Comparison of ENCODE assay signal across 23 mouse cellular contexts in genomic region chr3:135817124-135817523, GRCm38 (mm10).
"Had no signal": no experiment of that assay in that cellular context is flagged by ENCODE, and none has a peak within 500 bp of the region (broad histone marks: within the 10 kb centered on the region; RNA-seq: fewer than 3 reads in every experiment).

No protein-coding gene starts in this region.

- H3K9ac ChIP-seq: heart, embryonic 13.5 days; heart, embryonic 15.5 days; hindbrain, embryonic 13.5 days; hindbrain, embryonic 15.5 days; kidney, embryonic 15.5 days; limb, embryonic 12.5 days had no signal

- DNase-seq: gastrocnemius, postnatal 25 days; heart, adult 11 months; heart, adult 2 months; heart, postnatal 14 days; heart, postnatal 36 days; kidney, adult 11 months; kidney, adult 2 months; kidney, adult 9 months; kidney, postnatal 25 days; kidney, postnatal 4 days; liver had no signal

- H3K9me3 ChIP-seq: heart, embryonic 13.5 days; heart, embryonic 15.5 days; hindbrain, embryonic 13.5 days; hindbrain, embryonic 15.5 days; kidney, embryonic 15.5 days; limb, embryonic 10.5 days; limb, embryonic 12.5 days had no signal

- ATAC-seq: hindbrain, postnatal 0 days; intestine, embryonic 16.5 days had no signal

- H3K4me3 ChIP-seq: heart, adult 2 months; heart, embryonic 13.5 days; heart, embryonic 15.5 days; hindbrain, embryonic 13.5 days; hindbrain, embryonic 15.5 days; kidney, embryonic 15.5 days; layer of hippocampus, adult 2 months; left cerebral cortex, adult 2 months; limb, embryonic 10.5 days; limb, embryonic 12.5 days had no signal

- H3K36me3 ChIP-seq: heart, embryonic 13.5 days; heart, embryonic 15.5 days; hindbrain, embryonic 13.5 days; hindbrain, embryonic 15.5 days; kidney, embryonic 15.5 days; limb, embryonic 10.5 days; limb, embryonic 12.5 days had no signal

- H3K27ac ChIP-seq: heart, adult 2 months; heart, embryonic 13.5 days; heart, embryonic 15.5 days; hindbrain, embryonic 13.5 days; hindbrain, embryonic 15.5 days; hindbrain, postnatal 0 days; kidney, embryonic 15.5 days; kidney, postnatal 0 days; layer of hippocampus, adult 2 months; left cerebral cortex, adult 2 months; limb, embryonic 10.5 days; limb, embryonic 12.5 days had no signal

- H3K27me3 ChIP-seq: heart, embryonic 13.5 days; heart, embryonic 15.5 days; hindbrain, embryonic 13.5 days; hindbrain, embryonic 15.5 days; kidney, embryonic 15.5 days; limb, embryonic 12.5 days had no signal

- H3K4me1 ChIP-seq: heart, embryonic 15.5 days; hindbrain, embryonic 13.5 days; hindbrain, embryonic 15.5 days; limb, embryonic 10.5 days; limb, embryonic 12.5 days had no signal
